Comparison of ENCODE assay signal across 8 mouse cellular contexts in genomic region chr4:148940674-148941211, GRCm38 (mm10).
DNase-seq lines count a peak whose midpoint lies in the region; ATAC-seq and TF ChIP-seq lines count a peak whose summit lies in the region.

No protein-coding gene starts in this region.

- no peak overlapping the region for H3K27ac ChIP-seq in embryonic facial prominence, embryonic 11.5 days (replicated peaks; ENCODE audit: low read depth, low read length)
- H3K27ac ChIP-seq in macrophage, result peak overlapping the region; percentile 79
- H3K27ac ChIP-seq in small intestine, adult 2 months (ENCODE audit: insufficient read depth, low read depth, low read length), result no peak overlapping the region

- H3K4me1 ChIP-seq in embryonic facial prominence, embryonic 11.5 days (ENCODE audit: control insufficient read depth, insufficient read depth, low read length), result peaks cover 4% of the 10 kb centered on the region
- peaks cover 5% of the 10 kb centered on the region; the same call in 1 of the 2 replicates for H3K4me1 ChIP-seq in small intestine, adult 2 months (ENCODE audit: control insufficient read depth, insufficient read depth, insufficient read length, low read length)

- H3K4me3 ChIP-seq in embryonic facial prominence, embryonic 11.5 days (ENCODE audit: low read depth, low read length), result peak overlapping the region; percentile 12; the same call in 1 of the 2 replicates
- peak overlapping the region; percentile 29 for H3K4me3 ChIP-seq in macrophage (ENCODE audit: inconsistent target)
- peak overlapping the region; percentile 29 for H3K4me3 ChIP-seq in small intestine, adult 2 months (ENCODE audit: low read depth, low read length)

- no peak for TF ChIP-seq CTCF in small intestine, adult 2 months (IDR thresholded peaks at IDR 0.05; ENCODE audit: extremely low read depth, insufficient read length, insufficient replicate concordance, low read depth, low read length)

- no peaks in the 10 kb centered on the region for H3K9me3 ChIP-seq in embryonic facial prominence, embryonic 11.5 days (replicated peaks; ENCODE audit: control insufficient read depth, low read length)

- peaks cover 2% of the 10 kb centered on the region; the same call in 1 of the 2 replicates for H3K27me3 ChIP-seq in embryonic facial prominence, embryonic 11.5 days (ENCODE audit: control insufficient read depth, insufficient read depth, low read length)
- H3K27me3 ChIP-seq in small intestine, adult 2 months (ENCODE audit: control insufficient read depth, insufficient read depth, low read length), result no peaks in the 10 kb centered on the region

- no peaks in the 10 kb centered on the region for H3K36me3 ChIP-seq in embryonic facial prominence, embryonic 11.5 days (replicated peaks; ENCODE audit: control insufficient read depth, insufficient read depth, low read depth, low read length)
- H3K36me3 ChIP-seq in macrophage (ENCODE audit: inconsistent target), result no peaks in the 10 kb centered on the region
- peaks cover 91% of the 10 kb centered on the region for H3K36me3 ChIP-seq in small intestine, adult 2 months (ENCODE audit: control insufficient read depth, insufficient read depth, low read length)

- DNase-seq in urinary bladder, postnatal 14 days (ENCODE audit: low spot score), result peak; percentile 75
- no peak for DNase-seq in urinary bladder, adult 2 months (ENCODE audit: low spot score)
- DNase-seq in embryonic facial prominence, embryonic 11.5 days (ENCODE audit: low spot score), result peak; percentile 79
- peak; percentile 75 to 78 for DNase-seq in heart, postnatal 10 days
- DNase-seq in kidney, postnatal 25 days, result peak; percentile 82 to 95
- no peak for DNase-seq in right cerebral cortex, adult 18-20 months

- no peak overlapping the region for H3K9ac ChIP-seq in embryonic facial prominence, embryonic 11.5 days (replicated peaks; ENCODE audit: low read length)

- TF ChIP-seq POLR2A in small intestine, adult 2 months (IDR thresholded peaks at IDR 0.05; ENCODE audit: low read depth, low read length), result no peak

- no peaks in the 10 kb centered on the region for H3K79me2 ChIP-seq in macrophage (ENCODE audit: inconsistent target)

- peak overlapping the region; percentile 19 for H3K4me2 ChIP-seq in embryonic facial prominence, embryonic 11.5 days (ENCODE audit: low read depth, low read length)

- intact Hi-C loops in heart, postnatal 10 days (cut with DNase I), result no loop called here

- peak; percentile 87 for ATAC-seq in embryonic facial prominence, embryonic 11.5 days (replicated peaks; ENCODE audit: insufficient number of reproducible peaks, low FRiP score, low TSS enrichment, low read depth)

- 6% methylated on average over 25 of the region's 25 CpGs for WGBS in embryonic facial prominence, embryonic 11.5 days
- WGBS in macrophage (ENCODE audit: missing documents), result 2% methylated on average over 25 of the region's 25 CpGs
- 48% methylated on average over 25 of the region's 25 CpGs for WGBS in small intestine, adult 2 months

Comparison
In these comparisons a context has a peak if more than half of its experiments do, and no peak if none do; other contexts are left out.
1. DNase-seq: peak in urinary bladder, postnatal 14 days (single experiment), embryonic facial prominence, embryonic 11.5 days (single experiment), heart, postnatal 10 days (2 of 2) and kidney, postnatal 25 days (2 of 2); none in urinary bladder, adult 2 months (single experiment) and right cerebral cortex, adult 18-20 months (single experiment).
2. Peak in every context shown above with its lines, with median percentiles within 50 percentile points of each other: H3K4me3 ChIP-seq.